Mouse (Mus musculus): ENCODE data around the gene Ankrd28. TPM values are rescaled to one million over a fixed set of nuclear protein-coding genes. Genes with fewer than 3 reads are reported as not detected.

Ankrd28 gene
- polyA plus RNA-seq, 1 experiment from 2014 or later: 11.7 TPM

- no peaks in the 10 kb centered on the region for H3K27me3 ChIP-seq (replicated peaks; ENCODE audit: control insufficient read depth, insufficient read depth, low read length)
- no peak overlapping the region for H3K4me3 ChIP-seq (ENCODE audit: low read depth, low read length)
- no peaks in the 10 kb centered on the region for H3K4me1 ChIP-seq (replicated peaks; ENCODE audit: control insufficient read depth, insufficient read depth, low read length)
- H3K36me3 ChIP-seq (ENCODE audit: control insufficient read depth, insufficient read depth, low read length): no peaks in the 10 kb centered on the region
- H3K9ac ChIP-seq (ENCODE audit: low read length): no peak overlapping the region
- DNase-seq (ENCODE audit: low spot score) (no peak), ATAC-seq (replicated peaks; ENCODE audit: low FRiP score, low TSS enrichment, low read depth) (no peak)
- no peak overlapping the region for H3K4me2 ChIP-seq (ENCODE audit: low read length)
- H3K9me3 ChIP-seq (ENCODE audit: control insufficient read depth, low read length): no peaks in the 10 kb centered on the region
- no peak overlapping the region for H3K27ac ChIP-seq (ENCODE audit: low read depth)
- 89% methylated on average over 1 of the region's 1 CpGs for WGBS
These were observed 144.2 kb downstream of the Ankrd28 start for GRCm38 (mm10) chr14:31686231-31686630.

- Histone ChIP-seq H3K9ac (ENCODE audit: low read length) (no peak overlapping the region), H3K4me3 (ENCODE audit: low read depth, low read length) (no peak overlapping the region), H3K4me2 (ENCODE audit: low read length) (no peak overlapping the region), H3K27ac (ENCODE audit: low read depth) (no peak overlapping the region), H3K36me3 (ENCODE audit: control insufficient read depth, insufficient read depth, low read length) (no peaks in the 10 kb centered on the region), H3K9me3 (ENCODE audit: control insufficient read depth, low read length) (no peaks in the 10 kb centered on the region), H3K27me3 (replicated peaks; ENCODE audit: control insufficient read depth, insufficient read depth, low read length) (no peaks in the 10 kb centered on the region), H3K4me1 (replicated peaks; ENCODE audit: control insufficient read depth, insufficient read depth, low read length) (no peaks in the 10 kb centered on the region)
- DNase-seq (ENCODE audit: low spot score) (no peak), ATAC-seq (replicated peaks; ENCODE audit: low FRiP score, low TSS enrichment, low read depth) (no peak)
- WGBS: 90% methylated on average over 10 of the region's 10 CpGs
These were observed 144.8 kb downstream of the Ankrd28 start for GRCm38 (mm10) chr14:31685680-31686079.

GRCm38 (mm10) chr14:31684343-31685040 is 146.0 kb downstream of the Ankrd28 start:
- DNase-seq (ENCODE audit: low spot score): no peak
- Histone ChIP-seq H3K4me2 (ENCODE audit: low read length) (no peak overlapping the region), H3K4me3 (ENCODE audit: low read depth, low read length) (no peak overlapping the region), H3K9ac (ENCODE audit: low read length) (no peak overlapping the region), H3K36me3 (ENCODE audit: control insufficient read depth, insufficient read depth, low read length) (no peaks in the 10 kb centered on the region), H3K27ac (ENCODE audit: low read depth) (no peak overlapping the region), H3K4me1 (replicated peaks; ENCODE audit: control insufficient read depth, insufficient read depth, low read length) (no peaks in the 10 kb centered on the region), H3K9me3 (ENCODE audit: control insufficient read depth, low read length) (no peaks in the 10 kb centered on the region), H3K27me3 (replicated peaks; ENCODE audit: control insufficient read depth, insufficient read depth, low read length) (no peaks in the 10 kb centered on the region)
- no peak for ATAC-seq (replicated peaks; ENCODE audit: low FRiP score, low TSS enrichment, low read depth)
- 69% methylated on average over 7 of the region's 7 CpGs for WGBS

GRCm38 (mm10) chr14:31683610-31684009 is 146.8 kb downstream of the Ankrd28 start:
- Histone ChIP-seq H3K9ac (ENCODE audit: low read length) (no peak overlapping the region), H3K27ac (ENCODE audit: low read depth) (no peak overlapping the region), H3K4me3 (ENCODE audit: low read depth, low read length) (no peak overlapping the region), H3K4me2 (ENCODE audit: low read length) (no peak overlapping the region), H3K36me3 (ENCODE audit: control insufficient read depth, insufficient read depth, low read length) (no peaks in the 10 kb centered on the region), H3K27me3 (replicated peaks; ENCODE audit: control insufficient read depth, insufficient read depth, low read length) (no peaks in the 10 kb centered on the region), H3K9me3 (ENCODE audit: control insufficient read depth, low read length) (no peaks in the 10 kb centered on the region), H3K4me1 (replicated peaks; ENCODE audit: control insufficient read depth, insufficient read depth, low read length) (no peaks in the 10 kb centered on the region)
- DNase-seq (ENCODE audit: low spot score): no peak
- 88% methylated on average over 2 of the region's 2 CpGs for WGBS
- ATAC-seq (replicated peaks; ENCODE audit: low FRiP score, low TSS enrichment, low read depth): no peak

- peak overlapping the region; percentile 20; the same call in 1 of the 2 replicates for H3K27ac ChIP-seq (ENCODE audit: low read depth)
- DNase-seq (ENCODE audit: low spot score): no peak
- 46% methylated on average over 5 of the region's 5 CpGs for WGBS
These were observed 148.4 kb downstream of the Ankrd28 start for GRCm38 (mm10) chr14:31681931-31682555.

GRCm38 (mm10) chr14:31681291-31681690 is 149.2 kb downstream of the Ankrd28 start:
- Histone ChIP-seq H3K9ac (ENCODE audit: low read length) (no peak overlapping the region), H3K4me2 (ENCODE audit: low read length) (no peak overlapping the region), H3K9me3 (ENCODE audit: control insufficient read depth, low read length) (no peaks in the 10 kb centered on the region), H3K27me3 (replicated peaks; ENCODE audit: control insufficient read depth, insufficient read depth, low read length) (no peaks in the 10 kb centered on the region), H3K27ac (ENCODE audit: low read depth) (no peak overlapping the region), H3K36me3 (ENCODE audit: control insufficient read depth, insufficient read depth, low read length) (no peaks in the 10 kb centered on the region), H3K4me1 (replicated peaks; ENCODE audit: control insufficient read depth, insufficient read depth, low read length) (no peaks in the 10 kb centered on the region), H3K4me3 (ENCODE audit: low read depth, low read length) (no peak overlapping the region)
- WGBS: 82% methylated on average over 9 of the region's 9 CpGs
- DNase-seq (ENCODE audit: low spot score) (no peak), ATAC-seq (replicated peaks; ENCODE audit: low FRiP score, low TSS enrichment, low read depth) (no peak)

More at GRCm38 (mm10) chr14:31681931-31682555, 148.4 kb downstream of the Ankrd28 start:
- Histone ChIP-seq H3K4me3 (ENCODE audit: low read depth, low read length) (no peak overlapping the region), H3K9ac (ENCODE audit: low read length) (no peak overlapping the region), H3K27me3 (replicated peaks; ENCODE audit: control insufficient read depth, insufficient read depth, low read length) (no peaks in the 10 kb centered on the region), H3K4me2 (ENCODE audit: low read length) (no peak overlapping the region), H3K4me1 (replicated peaks; ENCODE audit: control insufficient read depth, insufficient read depth, low read length) (no peaks in the 10 kb centered on the region), H3K36me3 (ENCODE audit: control insufficient read depth, insufficient read depth, low read length) (no peaks in the 10 kb centered on the region), H3K9me3 (ENCODE audit: control insufficient read depth, low read length) (no peaks in the 10 kb centered on the region)
- no peak for ATAC-seq (replicated peaks; ENCODE audit: low FRiP score, low TSS enrichment, low read depth)

GRCm38 (mm10) chr14:31680656-31681055 is 149.8 kb downstream of the Ankrd28 start:
- Histone ChIP-seq H3K4me2 (ENCODE audit: low read length) (no peak overlapping the region), H3K27me3 (replicated peaks; ENCODE audit: control insufficient read depth, insufficient read depth, low read length) (no peaks in the 10 kb centered on the region), H3K4me1 (replicated peaks; ENCODE audit: control insufficient read depth, insufficient read depth, low read length) (no peaks in the 10 kb centered on the region), H3K9me3 (ENCODE audit: control insufficient read depth, low read length) (no peaks in the 10 kb centered on the region), H3K27ac (ENCODE audit: low read depth) (no peak overlapping the region), H3K36me3 (ENCODE audit: control insufficient read depth, insufficient read depth, low read length) (no peaks in the 10 kb centered on the region), H3K4me3 (ENCODE audit: low read depth, low read length) (no peak overlapping the region), H3K9ac (ENCODE audit: low read length) (no peak overlapping the region)
- ATAC-seq (replicated peaks; ENCODE audit: low FRiP score, low TSS enrichment, low read depth) (no peak), DNase-seq (ENCODE audit: low spot score) (no peak)
- WGBS: 91% methylated on average over 3 of the region's 3 CpGs

GRCm38 (mm10) chr14:31671635-31672320 is 158.7 kb downstream of the Ankrd28 start:
- DNase-seq (ENCODE audit: low spot score) (peak; percentile 49), ATAC-seq (replicated peaks; ENCODE audit: low FRiP score, low TSS enrichment, low read depth) (no peak)

More at GRCm38 (mm10) chr14:31671635-31672320, 158.7 kb downstream of the Ankrd28 start:
- H3K27ac ChIP-seq (ENCODE audit: low read depth): no peak overlapping the region
- WGBS: 62% methylated on average over 10 of the region's 10 CpGs
- H3K9me3 ChIP-seq (ENCODE audit: control insufficient read depth, low read length): no peaks in the 10 kb centered on the region
- no peak overlapping the region for H3K4me3 ChIP-seq (ENCODE audit: low read depth, low read length)
- peaks cover 8% of the 10 kb centered on the region for H3K36me3 ChIP-seq (ENCODE audit: control insufficient read depth, insufficient read depth, low read length)
- no peaks in the 10 kb centered on the region for H3K27me3 ChIP-seq (replicated peaks; ENCODE audit: control insufficient read depth, insufficient read depth, low read length)
- peaks cover 12% of the 10 kb centered on the region for H3K4me1 ChIP-seq (replicated peaks; ENCODE audit: control insufficient read depth, insufficient read depth, low read length)
- H3K4me2 ChIP-seq (ENCODE audit: low read length): no peak overlapping the region
- H3K9ac ChIP-seq (ENCODE audit: low read length): no peak overlapping the region
